Mouse (Mus musculus) embryonic fibroblast, embryonic 13.5 days (primary cell): ENCODE measurements around the gene Dctd.

ENCODE experiments used
- CTCF ChIP-seq: IDR thresholded peaks from 2 replicates; pipeline ENCODE4 v1.5.1; 2011; ENCODE audit warnings: mild to moderate bottlenecking, control low read depth, low read length, moderate library complexity, borderline replicate concordance; ENCODE audit not compliant: insufficient read depth
- POLR2A ChIP-seq: IDR thresholded peaks from 2 replicates; pipeline ENCODE4 v1.6.1; 2011; ENCODE audit warnings: low read depth, mild to moderate bottlenecking, control low read depth, low read length, moderate library complexity

DNA sequence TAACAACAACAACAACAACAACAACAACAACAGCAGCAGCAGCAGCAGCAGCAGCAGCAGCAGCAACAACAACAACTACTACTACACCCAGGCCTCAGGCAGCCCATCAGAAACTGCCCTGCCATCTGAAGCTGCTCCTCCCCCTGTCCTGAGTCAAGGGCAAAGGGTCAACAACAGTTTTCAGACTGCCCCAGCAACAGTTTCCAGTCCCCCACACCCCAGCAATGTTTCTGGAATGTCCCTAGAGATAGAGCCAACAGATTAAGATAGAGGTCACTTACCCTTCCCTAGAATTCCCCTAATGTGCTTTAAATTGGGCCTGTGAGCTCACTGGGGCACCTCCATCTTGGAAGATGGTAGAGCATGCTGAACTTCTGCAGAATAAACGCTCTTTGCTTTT is 79.0 kb downstream of the Dctd start:
- TF ChIP-seq CTCF (no peak), POLR2A (no peak)
